Mouse (Mus musculus) lung, postnatal 0 days (tissue): Measurements from ENCODE around the gene Serpina3n.

Experiments used
- CTCF ChIP-seq: IDR thresholded peaks from 2 replicates; pipeline ENCODE4 v1.5.1; 2016; ENCODE audit warnings: antibody characterized with exemption, mild to moderate bottlenecking
- EP300 ChIP-seq: IDR thresholded peaks from 2 replicates; pipeline ENCODE4 v1.6.1; 2016; ENCODE audit warnings: antibody characterized with exemption, mild to moderate bottlenecking, control low read depth

DNA sequence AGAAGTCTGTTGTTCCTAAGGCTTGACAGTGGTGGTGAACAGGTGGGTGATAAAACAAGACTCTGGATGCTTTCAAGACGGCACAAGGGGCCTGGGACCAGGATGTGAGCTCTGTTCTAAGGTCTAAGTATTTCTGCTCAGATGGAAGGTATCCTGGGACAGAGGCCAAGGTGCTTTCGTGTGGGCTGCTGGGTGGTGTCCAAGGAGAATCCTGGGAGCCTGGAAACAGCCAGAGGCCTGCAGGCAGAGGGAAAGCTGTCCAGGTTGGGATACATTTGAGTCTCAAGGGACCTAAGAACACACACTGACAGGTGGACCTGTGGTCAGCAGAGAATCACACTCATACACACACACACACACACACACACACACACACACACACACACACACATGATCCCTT, 8.0 kb downstream of the Serpina3n start:
- TF ChIP-seq CTCF (no peak), EP300 (no peak)
